Mouse (Mus musculus) liver, embryonic 14.5 days (tissue): ENCODE data around the gene Surf2.

ENCODE experiments used
- CTCF ChIP-seq: IDR thresholded peaks from 2 replicates; pipeline ENCODE4 v1.5.1; 2016; ENCODE audit warnings: antibody characterized with exemption, low read depth, control low read depth
- EP300 ChIP-seq: IDR thresholded peaks from 2 replicates; pipeline ENCODE4 v1.6.1; 2016; ENCODE audit warnings: antibody characterized with exemption, low read depth

DNA sequence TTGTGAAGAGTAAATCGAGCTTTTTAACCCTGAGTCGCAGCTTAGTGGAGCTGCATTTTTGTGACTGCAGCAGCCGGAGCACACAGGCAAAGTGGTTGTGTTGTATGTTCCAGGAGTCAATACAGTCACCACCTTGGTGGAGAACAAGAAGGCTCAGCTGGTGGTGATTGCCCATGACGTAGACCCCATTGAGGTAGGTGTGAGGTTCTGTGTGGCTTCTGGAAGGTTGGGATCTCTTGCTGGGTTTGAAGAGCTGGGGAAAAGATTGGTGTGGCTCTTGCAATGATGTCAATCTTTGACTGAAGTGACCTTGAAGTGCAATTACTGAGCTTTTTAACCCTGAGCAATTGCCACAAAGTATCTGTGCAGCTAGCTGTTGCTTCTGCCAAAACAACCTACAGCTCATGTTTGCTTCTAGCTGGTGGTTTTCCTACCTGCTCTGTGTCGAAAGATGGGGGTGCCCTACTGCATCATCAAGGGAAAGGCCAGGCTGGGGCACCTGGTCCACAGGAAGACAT, 3.9 kb upstream of the Surf2 start:
- TF ChIP-seq EP300 = no peak
- TF ChIP-seq CTCF = no peak
